Comparison of ENCODE assay signal across 9 mouse cellular contexts in genomic region chr5:151369306-151369721, GRCm38 (mm10). TPM values are rescaled to one million over a fixed set of nuclear protein-coding genes. Genes with fewer than 3 reads are reported as not detected.
DNase-seq lines count a peak whose midpoint lies in the region; ATAC-seq and TF ChIP-seq lines count a peak whose summit lies in the region.
"Had no signal": no experiment of that assay in that cellular context is flagged by ENCODE, and none has a peak within 500 bp of the region (broad histone marks: within the 10 kb centered on the region; RNA-seq: fewer than 3 reads in every experiment).

No protein-coding gene starts in this region.

- peak overlapping the region; percentile 75 for H3K27ac ChIP-seq in embryonic facial prominence, embryonic 11.5 days (replicated peaks; ENCODE audit: low read depth, low read length)
- H3K27ac ChIP-seq in hindbrain, embryonic 14.5 days = peak overlapping the region; percentile 95
- peak overlapping the region; percentile 96 for H3K27ac ChIP-seq in liver, embryonic 12.5 days
- peak overlapping the region; percentile 98 for H3K27ac ChIP-seq in small intestine, adult 2 months (ENCODE audit: insufficient read depth, low read depth, low read length)

- no peak for ATAC-seq in embryonic facial prominence, embryonic 11.5 days (replicated peaks; ENCODE audit: insufficient number of reproducible peaks, low FRiP score, low TSS enrichment, low read depth)
- no peak for ATAC-seq in hindbrain, embryonic 14.5 days (ENCODE audit: low FRiP score)
- no peak for ATAC-seq in liver, embryonic 12.5 days

- 66% methylated on average over 5 of the region's 5 CpGs for WGBS in embryonic facial prominence, embryonic 11.5 days
- 58% methylated on average over 5 of the region's 5 CpGs for WGBS in hindbrain, embryonic 14.5 days
- 19% methylated on average over 5 of the region's 5 CpGs for WGBS in liver, embryonic 12.5 days (ENCODE audit: insufficient replicate concordance)
- 7% methylated on average over 5 of the region's 5 CpGs for WGBS in small intestine, adult 2 months

- no peaks in the 10 kb centered on the region for H3K4me1 ChIP-seq in embryonic facial prominence, embryonic 11.5 days (ENCODE audit: control insufficient read depth, insufficient read depth, low read length)
- peaks cover 11% of the 10 kb centered on the region for H3K4me1 ChIP-seq in hindbrain, embryonic 14.5 days (replicated peaks; ENCODE audit: control insufficient read depth, insufficient read depth, low read length)
- H3K4me1 ChIP-seq in liver, embryonic 12.5 days = peaks cover 22% of the 10 kb centered on the region
- no peaks in the 10 kb centered on the region for H3K4me1 ChIP-seq in small intestine, adult 2 months (ENCODE audit: control insufficient read depth, insufficient read depth, insufficient read length, low read length)

- H3K36me3 ChIP-seq in embryonic facial prominence, embryonic 11.5 days (replicated peaks; ENCODE audit: control insufficient read depth, insufficient read depth, low read depth, low read length) = no peaks in the 10 kb centered on the region
- no peaks in the 10 kb centered on the region for H3K36me3 ChIP-seq in hindbrain, embryonic 14.5 days (replicated peaks; ENCODE audit: control insufficient read depth, insufficient read depth)
- H3K36me3 ChIP-seq in liver, embryonic 12.5 days = no peaks in the 10 kb centered on the region
- no peaks in the 10 kb centered on the region for H3K36me3 ChIP-seq in small intestine, adult 2 months (ENCODE audit: control insufficient read depth, insufficient read depth, low read length)

- intact Hi-C loops in left cerebral cortex, postnatal 4 days (cut with DNase I) = loop anchor here (2.0 to 10.0 kb wide), 3 partner anchors 135 to 695 kb away; partner anchors contain the start of gene Stard13

- peak overlapping the region; percentile 40 for H3K4me3 ChIP-seq in embryonic facial prominence, embryonic 11.5 days (ENCODE audit: low read depth, low read length)
- peak overlapping the region; percentile 54 for H3K4me3 ChIP-seq in hindbrain, embryonic 14.5 days (replicated peaks; ENCODE audit: low read length)
- peak overlapping the region; percentile 70 for H3K4me3 ChIP-seq in liver, embryonic 12.5 days
- H3K4me3 ChIP-seq in small intestine, adult 2 months (ENCODE audit: low read depth, low read length) = peak overlapping the region; percentile 86; the same call in 1 of the 2 replicates

- H3K9ac ChIP-seq in embryonic facial prominence, embryonic 11.5 days (replicated peaks; ENCODE audit: low read length) = peak overlapping the region; percentile 68
- H3K9ac ChIP-seq in hindbrain, embryonic 14.5 days = peak overlapping the region; percentile 74
- peak overlapping the region; percentile 82 for H3K9ac ChIP-seq in liver, embryonic 12.5 days

- peak; percentile 4 for DNase-seq in gastrocnemius, adult 18-20 months (ENCODE audit: low spot score)
- no peak for DNase-seq in gastrocnemius, postnatal 10 days
- peak; percentile 22 for DNase-seq in ES-CJ7 (ENCODE audit: low read depth, low spot score)
- DNase-seq in embryonic facial prominence, embryonic 11.5 days (ENCODE audit: low spot score) = no peak
- no peak for DNase-seq in hindbrain, embryonic 14.5 days (ENCODE audit: low spot score)
- DNase-seq in left cerebral cortex, postnatal 4 days = no peak

- no peaks in the 10 kb centered on the region for H3K27me3 ChIP-seq in embryonic facial prominence, embryonic 11.5 days (ENCODE audit: control insufficient read depth, insufficient read depth, low read length)
- H3K27me3 ChIP-seq in hindbrain, embryonic 14.5 days (ENCODE audit: control insufficient read depth, insufficient read depth, low read length) = no peaks in the 10 kb centered on the region
- no peaks in the 10 kb centered on the region for H3K27me3 ChIP-seq in liver, embryonic 12.5 days (replicated peaks)
- no peaks in the 10 kb centered on the region for H3K27me3 ChIP-seq in small intestine, adult 2 months (ENCODE audit: control insufficient read depth, insufficient read depth, low read length)

- TF ChIP-seq CTCF in small intestine, adult 2 months (IDR thresholded peaks at IDR 0.05; ENCODE audit: extremely low read depth, insufficient read length, insufficient replicate concordance, low read depth, low read length) = no peak

- H3K9me3 ChIP-seq in embryonic facial prominence, embryonic 11.5 days (replicated peaks; ENCODE audit: control insufficient read depth, low read length) = no peaks in the 10 kb centered on the region
- H3K9me3 ChIP-seq in hindbrain, embryonic 14.5 days (ENCODE audit: control insufficient read depth, low read length) = no peaks in the 10 kb centered on the region
- no peaks in the 10 kb centered on the region for H3K9me3 ChIP-seq in liver, embryonic 12.5 days (replicated peaks)

- no peak for TF ChIP-seq POLR2A in small intestine, adult 2 months (IDR thresholded peaks at IDR 0.05; ENCODE audit: low read depth, low read length)

- H3K4me2 ChIP-seq in embryonic facial prominence, embryonic 11.5 days (ENCODE audit: low read depth, low read length) = peak overlapping the region; percentile 40
- peak overlapping the region; percentile 65 for H3K4me2 ChIP-seq in hindbrain, embryonic 14.5 days (replicated peaks)
- peak overlapping the region; percentile 73 for H3K4me2 ChIP-seq in liver, embryonic 12.5 days

RNA-seq across cellular contexts. Expression of gene Gm42906, which starts 58.6 kb away (rescaled TPM):
- 1 to 10 TPM in 1 of 2 experiments, not detected in 1; 1.3 TPM for total RNA-seq in gastrocnemius, adult 18-20 months (2021)
- 1 to 10 TPM; 3.0 to 3.1 TPM for total RNA-seq in gastrocnemius, postnatal 10 days (2021)
- polyA plus RNA-seq in embryonic facial prominence, embryonic 11.5 days (2014; fragmentation: Nextera tagmentation; extraction: Ambion mirVana) = not detected in 2 replicates
- polyA plus RNA-seq in hindbrain, embryonic 14.5 days (2014; fragmentation: Nextera tagmentation; extraction: Ambion mirVana) = not detected in 2 replicates
- not detected in 2 replicates for polyA plus RNA-seq in liver, embryonic 12.5 days (2016; fragmentation: Nextera tagmentation; extraction: Ambion mirVana)
- polyA plus RNA-seq in small intestine, adult 2 months (2012; rRNA removed) = not detected in 2 replicates
- total RNA-seq in left cerebral cortex, postnatal 4 days (2021) = not detected
- total RNA-seq: layer of hippocampus, postnatal 36 days had no signal

Comparison
In these comparisons a context has a peak if more than half of its experiments do, and no peak if none do; other contexts are left out.
1. DNase-seq: peak in gastrocnemius, adult 18-20 months (single experiment) and ES-CJ7 (single experiment); none in gastrocnemius, postnatal 10 days (single experiment), embryonic facial prominence, embryonic 11.5 days (single experiment), hindbrain, embryonic 14.5 days (single experiment) and left cerebral cortex, postnatal 4 days (single experiment).
2. Peak in every context shown above with its lines, with median percentiles within 50 percentile points of each other: H3K27ac ChIP-seq, H3K4me2 ChIP-seq, H3K4me3 ChIP-seq and H3K9ac ChIP-seq.